Mouse (Mus musculus) limb, embryonic 14.5 days (tissue): Measurements from ENCODE around the gene Vstm2l. TPM values are rescaled to one million over a fixed set of nuclear protein-coding genes. Genes with fewer than 3 reads are reported as not detected.

Experiments
- ATAC-seq: fragments of 200-750 bp; cut with Nextera tagmentation; 2 replicates; pipeline ENCODE4 v1.8.0; 2017; ENCODE audit warnings: low read depth, moderate number of reproducible peaks, moderate TSS enrichment; ENCODE audit not compliant: low FRiP score
- DNase-seq: peaks from one replicate; pipeline ENCODE4 v3.0.0-alpha.2; 2015; ENCODE audit warnings: low spot score
- H3K27ac ChIP-seq: fragments of 300-500 bp; sonication (generic); replicated peaks from 2 replicates; pipeline ENCODE4 v1.5.1; 2014; ENCODE audit warnings: low read depth, mild to moderate bottlenecking, low read length, moderate library complexity, mixed read lengths
- H3K27me3 ChIP-seq: fragments of 300-500 bp; sonication (generic); 2 replicates; pipeline ENCODE4 v1.6.1; 2014; ENCODE audit warnings: low read length, mixed read lengths; ENCODE audit not compliant: control insufficient read depth, insufficient read depth
- H3K36me3 ChIP-seq: fragments of 300-500 bp; sonication (generic); 2 replicates; pipeline ENCODE4 v1.6.1; 2014; ENCODE audit warnings: mild to moderate bottlenecking, low read length, moderate library complexity, mixed read lengths; ENCODE audit not compliant: control insufficient read depth, insufficient read depth
- H3K4me1 ChIP-seq: fragments of 300-500 bp; sonication (generic); 2 replicates; pipeline ENCODE4 v1.6.1; 2014; ENCODE audit warnings: antibody characterized with exemption, low read length, mixed read lengths; ENCODE audit not compliant: control insufficient read depth, insufficient read depth
- H3K4me2 ChIP-seq: fragments of 300-500 bp; sonication (generic); replicated peaks from 2 replicates; pipeline ENCODE4 v1.6.1; 2014; ENCODE audit warnings: low read depth, mild to moderate bottlenecking, low read length, moderate library complexity; ENCODE audit not compliant: severe bottlenecking
- H3K4me3 ChIP-seq: fragments of 300-500 bp; sonication (generic); replicated peaks from 2 replicates; pipeline ENCODE4 v1.5.1; 2014; ENCODE audit warnings: low read length
- H3K9ac ChIP-seq: fragments of 300-500 bp; sonication (generic); 2 replicates; pipeline ENCODE4 v1.6.1; 2014; ENCODE audit warnings: mild to moderate bottlenecking, low read depth, low read length, moderate library complexity; ENCODE audit not compliant: severe bottlenecking
- H3K9me3 ChIP-seq: fragments of 300-500 bp; sonication (generic); 2 replicates; pipeline ENCODE4 v1.6.1; 2016; ENCODE audit warnings: low read length; ENCODE audit not compliant: control insufficient read depth
- POLR2A ChIP-seq: fragments of 200-500 bp; IDR thresholded peaks from 2 replicates; pipeline ENCODE4 v1.8.0; 2012; ENCODE audit warnings: inconsistent platforms, mild to moderate bottlenecking, moderate library complexity, borderline replicate concordance; ENCODE audit not compliant: insufficient read depth, insufficient read length; ENCODE audit errors: extremely low read depth
- WGBS: fragments of 180-500 bp; shearing (Covaris S2); extraction: QIAGEN DNeasy Blood & Tissue Kit; methylation state at CpG from one replicate; pipeline ENCODE4 v1.1.7; 2014; 5-methylcytosine and 5-hydroxymethylcytosine counted together
- polyA plus RNA-seq, 2 experiments: library from polyadenylated mRNA; depleted of rRNA in 1 of 2; stranded (reverse) in 1 of 2; unstranded in 1 of 2; fragments of >200 nt; fragmentation: Nextera tagmentation in 1 of 2; extraction: Ambion mirVana in 1 of 2; gene quantifications; 2 replicates each; pipeline versions ENCODE4 v1.2.1 to v1.2.3; 2012 to 2014

Gene Vstm2l
- polyA plus RNA-seq, 2 experiments = 0.83 TPM; not detected in 1

GRCm38 (mm10) chr2:157982727-157983126 lies 68.3 kb downstream of the Vstm2l start:
- no peak for TF ChIP-seq POLR2A
- no peaks in the 10 kb centered on the region for H3K9me3 ChIP-seq
- H3K27ac ChIP-seq = no peak overlapping the region
- 81% methylated on average over 3 of the region's 3 CpGs for WGBS
- no peak for ATAC-seq
- H3K4me1 ChIP-seq = no peaks in the 10 kb centered on the region
- H3K4me3 ChIP-seq = no peak overlapping the region
- H3K4me2 ChIP-seq = no peak overlapping the region
- H3K36me3 ChIP-seq = peaks cover 10% of the 10 kb centered on the region
- H3K27me3 ChIP-seq = no peaks in the 10 kb centered on the region
- DNase-seq = no peak
- H3K9ac ChIP-seq = no peak overlapping the region

- Histone ChIP-seq H3K27me3 (no peaks in the 10 kb centered on the region), H3K27ac (no peak overlapping the region), H3K9me3 (no peaks in the 10 kb centered on the region), H3K4me1 (no peaks in the 10 kb centered on the region), H3K4me2 (no peak overlapping the region), H3K36me3 (peaks cover 10% of the 10 kb centered on the region), H3K9ac (no peak overlapping the region), H3K4me3 (no peak overlapping the region)
- ATAC-seq = no peak
- no peak for TF ChIP-seq POLR2A
- no peak for DNase-seq
- WGBS = 78% methylated on average over 4 of the region's 4 CpGs
These were observed 68.8 kb downstream of the Vstm2l start for GRCm38 (mm10) chr2:157983276-157983675.

- Histone ChIP-seq H3K9me3 (no peaks in the 10 kb centered on the region), H3K4me2 (no peak overlapping the region), H3K27ac (no peak overlapping the region), H3K4me1 (no peaks in the 10 kb centered on the region), H3K4me3 (no peak overlapping the region), H3K9ac (no peak overlapping the region), H3K27me3 (no peaks in the 10 kb centered on the region), H3K36me3 (peaks cover 13% of the 10 kb centered on the region)
- ATAC-seq (no peak), DNase-seq (no peak)
- 87% methylated on average over 4 of the region's 4 CpGs for WGBS
- TF ChIP-seq POLR2A = no peak
These were observed 71.2 kb downstream of the Vstm2l start for GRCm38 (mm10) chr2:157985611-157986010.

DNA sequence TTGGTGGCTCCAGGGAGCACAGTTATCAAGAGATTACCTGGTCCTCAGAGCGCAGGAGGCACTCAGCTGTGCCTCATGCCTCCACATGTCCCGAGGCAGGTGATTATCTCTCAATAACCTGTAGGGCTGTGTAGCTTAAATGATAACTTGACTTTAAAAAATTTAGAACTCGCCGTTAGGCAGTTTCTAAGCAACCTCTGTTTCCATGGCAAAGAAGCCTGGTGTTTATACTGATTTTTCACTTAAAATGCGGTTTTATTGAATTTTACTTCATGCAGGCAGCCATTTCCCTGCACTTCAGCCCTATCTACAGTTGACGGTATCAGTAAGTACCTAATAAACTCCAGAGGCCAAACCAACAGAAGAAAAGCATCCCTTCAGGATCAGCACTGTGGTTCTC lies 71.8 kb downstream of the Vstm2l start:
- H3K4me1 ChIP-seq = no peaks in the 10 kb centered on the region
- no peak overlapping the region for H3K27ac ChIP-seq
- TF ChIP-seq POLR2A = no peak
- WGBS = 83% methylated on average over 6 of the region's 6 CpGs
- H3K27me3 ChIP-seq = no peaks in the 10 kb centered on the region
- no peaks in the 10 kb centered on the region for H3K9me3 ChIP-seq
- no peak overlapping the region for H3K4me3 ChIP-seq
- ATAC-seq = no peak
- no peak overlapping the region for H3K4me2 ChIP-seq
- no peak for DNase-seq
- H3K36me3 ChIP-seq = peaks cover 18% of the 10 kb centered on the region
- H3K9ac ChIP-seq = no peak overlapping the region

- Histone ChIP-seq H3K27ac (no peak overlapping the region), H3K4me1 (no peaks in the 10 kb centered on the region), H3K4me2 (no peak overlapping the region), H3K9ac (no peak overlapping the region), H3K36me3 (peaks cover 28% of the 10 kb centered on the region), H3K9me3 (no peaks in the 10 kb centered on the region), H3K27me3 (no peaks in the 10 kb centered on the region), H3K4me3 (no peak overlapping the region)
- DNase-seq (no peak), ATAC-seq (no peak)
- no peak for TF ChIP-seq POLR2A
- 76% methylated on average over 7 of the region's 7 CpGs for WGBS
These were observed 74.2 kb downstream of the Vstm2l start for GRCm38 (mm10) chr2:157988416-157989190.

- Histone ChIP-seq H3K4me3 (no peak overlapping the region), H3K27me3 (no peaks in the 10 kb centered on the region), H3K4me2 (no peak overlapping the region), H3K9me3 (no peaks in the 10 kb centered on the region), H3K27ac (no peak overlapping the region), H3K4me1 (no peaks in the 10 kb centered on the region), H3K36me3 (peaks cover 40% of the 10 kb centered on the region), H3K9ac (no peak overlapping the region)
- no peak for TF ChIP-seq POLR2A
- 74% methylated on average over 2 of the region's 2 CpGs for WGBS
- no peak for ATAC-seq
- no peak for DNase-seq
These were observed 75.5 kb downstream of the Vstm2l start for GRCm38 (mm10) chr2:157989946-157990345.
